Mouse (Mus musculus): ENCODE data around the gene Dhcr7. TPM values are rescaled to one million over a fixed set of nuclear protein-coding genes. Genes with fewer than 3 reads are reported as not detected.

Gene Dhcr7
- polyA plus RNA-seq, 1 experiment = 7.4 TPM

DNA sequence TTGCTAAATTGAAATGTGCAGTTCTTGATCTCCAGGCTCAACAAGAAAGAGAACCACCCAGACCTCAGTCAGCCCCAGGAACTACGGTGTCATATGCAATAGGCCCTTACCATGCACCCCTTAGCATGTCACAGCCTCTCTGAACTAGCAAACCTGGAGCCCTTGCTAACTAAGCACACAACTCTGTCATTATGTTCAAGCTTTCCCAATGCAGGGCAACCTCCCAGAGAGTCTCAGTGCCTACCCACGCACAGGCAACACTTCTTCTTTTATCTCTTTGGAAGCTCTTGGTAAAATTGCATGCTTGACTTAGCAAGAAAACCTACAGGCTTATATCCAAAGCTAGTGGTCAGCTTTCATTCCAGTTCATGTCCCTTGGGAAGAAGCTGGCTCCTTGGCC, 68.2 kb downstream of the Dhcr7 start:
- 65% methylated on average over 2 of the region's 2 CpGs for WGBS
- Histone ChIP-seq H3K4me3 (replicated peaks; ENCODE audit: control insufficient read depth, low read depth, low read length) (no peak overlapping the region), H3K27ac (ENCODE audit: control insufficient read depth, insufficient read depth, low read depth, low read length, poor library complexity) (no peak overlapping the region), H3K4me1 (ENCODE audit: control insufficient read depth, insufficient read depth, low read length) (no peaks in the 10 kb centered on the region)
- no peak for TF ChIP-seq CTCF (IDR thresholded peaks at IDR 0.05; ENCODE audit: control insufficient read depth, insufficient read depth, low read length)
- TF ChIP-seq POLR2A (IDR thresholded peaks at IDR 0.05; ENCODE audit: borderline replicate concordance, control insufficient read depth, low read depth, low read length) = no peak

- no peak for TF ChIP-seq CTCF (IDR thresholded peaks at IDR 0.05; ENCODE audit: control insufficient read depth, insufficient read depth, low read length)
- TF ChIP-seq POLR2A (IDR thresholded peaks at IDR 0.05; ENCODE audit: borderline replicate concordance, control insufficient read depth, low read depth, low read length) = no peak
- Histone ChIP-seq H3K27ac (ENCODE audit: control insufficient read depth, insufficient read depth, low read depth, low read length, poor library complexity) (no peak overlapping the region), H3K4me3 (replicated peaks; ENCODE audit: control insufficient read depth, low read depth, low read length) (no peak overlapping the region), H3K4me1 (ENCODE audit: control insufficient read depth, insufficient read depth, low read length) (no peaks in the 10 kb centered on the region)
- WGBS = 72% methylated on average over 2 of the region's 2 CpGs
These were observed 69.4 kb downstream of the Dhcr7 start for GRCm38 (mm10) chr7:143892361-143892760.

Other genes with a start within 250 kb of the Dhcr7 start
- gene Cars, start 223.1 kb upstream of the Dhcr7 start, polyA plus RNA-seq (2011; ENCODE audit: insufficient read depth, insufficient read length, low replicate concordance, missing spikeins) = 86.2 and 209 TPM in 2 replicates
- gene Tnfrsf26, start 194.4 kb upstream of the Dhcr7 start, polyA plus RNA-seq (2011; ENCODE audit: insufficient read depth, insufficient read length, low replicate concordance, missing spikeins) = 2.4 and 4.3 TPM in 2 replicates
- gene Tnfrsf22, start 173.5 kb upstream of the Dhcr7 start, polyA plus RNA-seq (2011; ENCODE audit: insufficient read depth, insufficient read length, low replicate concordance, missing spikeins) = 0.57 TPM in 1 of 2 replicates, not detected in the other
- gene Tnfrsf23, start 137.3 kb upstream of the Dhcr7 start, polyA plus RNA-seq (2011; ENCODE audit: insufficient read depth, insufficient read length, low replicate concordance, missing spikeins) = 0.85 and 1.3 TPM in 2 replicates
- 3.4 and 6.7 TPM in 2 replicates for gene Osbpl5, start 66.2 kb upstream of the Dhcr7 start, polyA plus RNA-seq (2011; ENCODE audit: insufficient read depth, insufficient read length, low replicate concordance, missing spikeins)
- not detected in 2 replicates for gene Mrgprg, start 56.2 kb upstream of the Dhcr7 start, polyA plus RNA-seq (2011; ENCODE audit: insufficient read depth, insufficient read length, low replicate concordance, missing spikeins)
- 0.52 TPM in 1 of 2 replicates, not detected in the other for gene Mrgpre, start 38.6 kb upstream of the Dhcr7 start, polyA plus RNA-seq (2011; ENCODE audit: insufficient read depth, insufficient read length, low replicate concordance, missing spikeins)
- gene Nadsyn1, start 296 bp upstream of the Dhcr7 start, polyA plus RNA-seq (2011; ENCODE audit: insufficient read depth, insufficient read length, low replicate concordance, missing spikeins) = 2.3 and 4.4 TPM in 2 replicates
- not detected in 2 replicates for gene Gm498, start 43.7 kb downstream of the Dhcr7 start, polyA plus RNA-seq (2011; ENCODE audit: insufficient read depth, insufficient read length, low replicate concordance, missing spikeins)
- gene Shank2, start 178.8 kb downstream of the Dhcr7 start, polyA plus RNA-seq (2011; ENCODE audit: insufficient read depth, insufficient read length, low replicate concordance, missing spikeins) = 2.0 TPM in 1 of 2 replicates, not detected in the other